Mouse (Mus musculus): ENCODE results near the gene Pepd. TPM values are rescaled to one million over a fixed set of nuclear protein-coding genes. Genes with fewer than 3 reads are reported as not detected.
"Not testable (repeated sequence)": the region's sequence is repeated elsewhere in the genome, so short reads cannot be mapped to it uniquely, and the experiment has no call there.

The Pepd gene
- polyA plus RNA-seq, 1 experiment from 2014 or later, result 73.9 TPM

- no peak overlapping the region for H3K4me3 ChIP-seq
- no peaks in the 10 kb centered on the region for H3K9me3 ChIP-seq (replicated peaks)
- peak overlapping the region; percentile 33; the same call in 1 of the 2 replicates for H3K27ac ChIP-seq (replicated peaks)
- 0 out of 2 replicates have a peak, but pooled peaks cover 7% of the 10 kb centered on the region for H3K4me1 ChIP-seq
- peak; percentile 33 for DNase-seq (ENCODE audit: low spot score)
- H3K36me3 ChIP-seq, result peaks cover 21% of the 10 kb centered on the region
- WGBS, result 69% methylated on average over 4 of the region's 4 CpGs
- H3K27me3 ChIP-seq (ENCODE audit: low read depth, poor library complexity, severe bottlenecking), result no peaks in the 10 kb centered on the region
Observed at GRCm38 (mm10) chr7:34972990-34973440, 60.8 kb downstream of the Pepd start.

- Histone ChIP-seq H3K4me1 (0 out of 2 replicates have a peak, but pooled peaks cover 7% of the 10 kb centered on the region), H3K27me3 (ENCODE audit: low read depth, poor library complexity, severe bottlenecking) (no peaks in the 10 kb centered on the region), H3K27ac (replicated peaks) (no peak overlapping the region), H3K9me3 (replicated peaks) (no peaks in the 10 kb centered on the region), H3K4me3 (no peak overlapping the region), H3K36me3 (peaks cover 21% of the 10 kb centered on the region)
- WGBS, result 83% methylated on average over 3 of the region's 3 CpGs
- no peak for DNase-seq (ENCODE audit: low spot score)
Observed at GRCm38 (mm10) chr7:34973877-34974276, 61.7 kb downstream of the Pepd start.

GRCm38 (mm10) chr7:34975913-34976312, 63.7 kb downstream of the Pepd start:
- H3K9me3 ChIP-seq (replicated peaks), result no peaks in the 10 kb centered on the region
- 94% methylated on average over 12 of the region's 12 CpGs for WGBS

GRCm38 (mm10) chr7:34977403-34977802, 65.2 kb downstream of the Pepd start:
- no peak for DNase-seq (ENCODE audit: low spot score)
- Histone ChIP-seq H3K36me3 (peaks cover 7% of the 10 kb centered on the region), H3K9me3 (replicated peaks) (no peaks in the 10 kb centered on the region), H3K4me1 (0 out of 2 replicates have a peak, but pooled peaks cover 7% of the 10 kb centered on the region), H3K4me3 (no peak overlapping the region), H3K27me3 (ENCODE audit: low read depth, poor library complexity, severe bottlenecking) (no peaks in the 10 kb centered on the region), H3K27ac (replicated peaks) (no peak overlapping the region)
- 91% methylated on average over 4 of the region's 4 CpGs for WGBS

More at GRCm38 (mm10) chr7:34975913-34976312, 63.7 kb downstream of the Pepd start:
- Histone ChIP-seq H3K27me3 (ENCODE audit: low read depth, poor library complexity, severe bottlenecking) (no peaks in the 10 kb centered on the region), H3K27ac (replicated peaks) (no peak overlapping the region), H3K4me1 (0 out of 2 replicates have a peak, but pooled peaks cover 7% of the 10 kb centered on the region), H3K4me3 (no peak overlapping the region), H3K36me3 (peaks cover 4% of the 10 kb centered on the region)
- no peak for DNase-seq (ENCODE audit: low spot score)

GRCm38 (mm10) chr7:34981803-34982202, 69.6 kb downstream of the Pepd start:
- Histone ChIP-seq H3K36me3 (peaks cover 8% of the 10 kb centered on the region), H3K4me1 (peaks cover 9% of the 10 kb centered on the region; the same call in 1 of the 2 replicates), H3K4me3 (no peak overlapping the region), H3K27me3 (ENCODE audit: low read depth, poor library complexity, severe bottlenecking) (no peaks in the 10 kb centered on the region), H3K9me3 (replicated peaks) (no peaks in the 10 kb centered on the region), H3K27ac (replicated peaks) (no peak overlapping the region)
- no peak for DNase-seq (ENCODE audit: low spot score)
- WGBS, result 94% methylated on average over 10 of the region's 10 CpGs

GRCm38 (mm10) chr7:34982372-34982771, 70.2 kb downstream of the Pepd start:
- not testable (repeated sequence) for H3K4me3 ChIP-seq; H3K9me3 ChIP-seq (replicated peaks); H3K36me3 ChIP-seq; H3K27ac ChIP-seq (replicated peaks); H3K27me3 ChIP-seq (ENCODE audit: low read depth, poor library complexity, severe bottlenecking); DNase-seq (ENCODE audit: low spot score)
- H3K4me1 ChIP-seq, result peaks cover 12% of the 10 kb centered on the region
- 77% methylated on average over 2 of the region's 2 CpGs for WGBS

- Histone ChIP-seq H3K4me3 (no peak overlapping the region), H3K4me1 (peaks cover 16% of the 10 kb centered on the region), H3K36me3 (peaks cover 8% of the 10 kb centered on the region), H3K27ac (replicated peaks) (no peak overlapping the region), H3K27me3 (ENCODE audit: low read depth, poor library complexity, severe bottlenecking) (no peaks in the 10 kb centered on the region), H3K9me3 (replicated peaks) (no peaks in the 10 kb centered on the region)
- 71% methylated on average over 4 of the region's 4 CpGs for WGBS
- no peak for DNase-seq (ENCODE audit: low spot score)
Observed at GRCm38 (mm10) chr7:34983702-34984475, 71.7 kb downstream of the Pepd start.

GRCm38 (mm10) chr7:34984526-34985133, 72.5 kb downstream of the Pepd start:
- WGBS, result 81% methylated on average over 11 of the region's 11 CpGs
- DNase-seq (ENCODE audit: low spot score), result no peak
- Histone ChIP-seq H3K9me3 (replicated peaks) (no peaks in the 10 kb centered on the region), H3K4me1 (peaks cover 16% of the 10 kb centered on the region), H3K36me3 (peaks cover 10% of the 10 kb centered on the region), H3K27me3 (ENCODE audit: low read depth, poor library complexity, severe bottlenecking) (no peaks in the 10 kb centered on the region), H3K27ac (replicated peaks) (no peak overlapping the region), H3K4me3 (no peak overlapping the region)

GRCm38 (mm10) chr7:34985216-34985615, 73.0 kb downstream of the Pepd start:
- H3K27ac ChIP-seq (replicated peaks), result 0 out of 2 replicates have a peak overlapping the region, but pooled peaks have one; percentile 33
- 90% methylated on average over 9 of the region's 9 CpGs for WGBS

GRCm38 (mm10) chr7:34985646-34986045, 73.5 kb downstream of the Pepd start:
- 0 out of 2 replicates have a peak overlapping the region, but pooled peaks have one; percentile 33 for H3K27ac ChIP-seq (replicated peaks)
- H3K27me3 ChIP-seq (ENCODE audit: low read depth, poor library complexity, severe bottlenecking), result no peaks in the 10 kb centered on the region
- H3K36me3 ChIP-seq, result peaks cover 15% of the 10 kb centered on the region

More at GRCm38 (mm10) chr7:34985216-34985615, 73.0 kb downstream of the Pepd start:
- peaks cover 15% of the 10 kb centered on the region for H3K36me3 ChIP-seq
- no peak overlapping the region for H3K4me3 ChIP-seq
- H3K27me3 ChIP-seq (ENCODE audit: low read depth, poor library complexity, severe bottlenecking), result no peaks in the 10 kb centered on the region
- no peak for DNase-seq (ENCODE audit: low spot score)
- H3K4me1 ChIP-seq, result peaks cover 16% of the 10 kb centered on the region
- H3K9me3 ChIP-seq (replicated peaks), result no peaks in the 10 kb centered on the region

GRCm38 (mm10) chr7:34986575-34987150, 74.5 kb downstream of the Pepd start:
- WGBS, result 73% methylated on average over 7 of the region's 7 CpGs
- H3K27ac ChIP-seq (replicated peaks), result peak overlapping the region; percentile 69
- H3K36me3 ChIP-seq, result peaks cover 15% of the 10 kb centered on the region

More at GRCm38 (mm10) chr7:34985646-34986045, 73.5 kb downstream of the Pepd start:
- DNase-seq (ENCODE audit: low spot score), result no peak
- Histone ChIP-seq H3K4me3 (no peak overlapping the region), H3K9me3 (replicated peaks) (no peaks in the 10 kb centered on the region), H3K4me1 (peaks cover 16% of the 10 kb centered on the region)

GRCm38 (mm10) chr7:34987258-34987657, 75.1 kb downstream of the Pepd start:
- no peaks in the 10 kb centered on the region for H3K9me3 ChIP-seq (replicated peaks)
- no peaks in the 10 kb centered on the region for H3K27me3 ChIP-seq (ENCODE audit: low read depth, poor library complexity, severe bottlenecking)
- peaks cover 16% of the 10 kb centered on the region for H3K4me1 ChIP-seq
- peaks cover 10% of the 10 kb centered on the region for H3K36me3 ChIP-seq
- H3K4me3 ChIP-seq, result no peak overlapping the region
- H3K27ac ChIP-seq (replicated peaks), result peak overlapping the region; percentile 69; the same call in 1 of the 2 replicates
- 74% methylated on average over 6 of the region's 6 CpGs for WGBS
- DNase-seq (ENCODE audit: low spot score), result no peak

More at GRCm38 (mm10) chr7:34986575-34987150, 74.5 kb downstream of the Pepd start:
- Histone ChIP-seq H3K4me1 (peaks cover 16% of the 10 kb centered on the region), H3K4me3 (no peak overlapping the region), H3K9me3 (replicated peaks) (no peaks in the 10 kb centered on the region), H3K27me3 (ENCODE audit: low read depth, poor library complexity, severe bottlenecking) (no peaks in the 10 kb centered on the region)
- DNase-seq (ENCODE audit: low spot score), result no peak
